Mouse (Mus musculus): Measurements from ENCODE around the gene Bola2. TPM values are rescaled to one million over a fixed set of nuclear protein-coding genes. Genes with fewer than 3 reads are reported as not detected.
"Not testable (repeated sequence)": the region's sequence is repeated elsewhere in the genome, so short reads cannot be mapped to it uniquely, and the experiment has no call there.

The Bola2 gene
- total RNA-seq (2021), result 10 to 100 TPM; 53.6 to 54.4 TPM
- long read RNA-seq, experiment 1, transcript Bola2-203 (3 exons, 1,266 nt), result major isoform, 21 of 24 reads
- long read RNA-seq, experiment 1, partial matches to known transcripts, result 0 of 24 reads
- long read RNA-seq, experiment 1, other reads (novel, unspliced or antisense), result 0 of 24 reads
- long read RNA-seq, experiment 2, transcript Bola2-203 (3 exons, 1,266 nt), result major isoform, 16 of 17 reads
- long read RNA-seq, experiment 2, partial matches to known transcripts, result 0 of 17 reads
- long read RNA-seq, experiment 2, other reads (novel, unspliced or antisense), result 0 of 17 reads

GRCm38 (mm10) chr7:126695210-126695611, at the start of gene Bola2:
Bola2 (plus strand) TSS chr7:126695401.
- peak; percentile 66 for DNase-seq

GRCm38 (mm10) chr7:126645708-126646107, 49.5 kb upstream of the Bola2 start:
- DNase-seq, result no peak

GRCm38 (mm10) chr7:126648486-126648885, 46.7 kb upstream of the Bola2 start:
- no peak for DNase-seq

GRCm38 (mm10) chr7:126649231-126650051, 45.8 kb upstream of the Bola2 start, which contains the start of gene Sgf29:
Sgf29 (plus strand) TSS chr7:126649309.
- DNase-seq, result peak; percentile 96

GRCm38 (mm10) chr7:126650852-126651251, 44.3 kb upstream of the Bola2 start:
- DNase-seq, result no peak

GRCm38 (mm10) chr7:126653991-126654390, 41.2 kb upstream of the Bola2 start:
- DNase-seq, result no peak

GRCm38 (mm10) chr7:126655695-126656094, 39.5 kb upstream of the Bola2 start:
- no peak for DNase-seq

- no peak for DNase-seq
These were observed 37.7 kb upstream of the Bola2 start for GRCm38 (mm10) chr7:126657522-126657921.

GRCm38 (mm10) chr7:126659771-126660170, 35.4 kb upstream of the Bola2 start:
- DNase-seq, result no peak

- DNase-seq, result no peak
These were observed 31.6 kb upstream of the Bola2 start for GRCm38 (mm10) chr7:126663646-126664045.

- DNase-seq, result no peak
These were observed 29.9 kb upstream of the Bola2 start for GRCm38 (mm10) chr7:126665269-126665668.

GRCm38 (mm10) chr7:126667495-126668090, 27.6 kb upstream of the Bola2 start:
- no peak for DNase-seq

GRCm38 (mm10) chr7:126668452-126668851, 26.7 kb upstream of the Bola2 start:
- DNase-seq, result no peak

- no peak for DNase-seq
These were observed 25.0 kb upstream of the Bola2 start for GRCm38 (mm10) chr7:126670152-126670551.

- DNase-seq, result no peak
These were observed 23.1 kb upstream of the Bola2 start for GRCm38 (mm10) chr7:126672111-126672510.

- DNase-seq, result no peak
These were observed 20.1 kb upstream of the Bola2 start for GRCm38 (mm10) chr7:126675104-126675503.

GRCm38 (mm10) chr7:126676207-126676606, 19.0 kb upstream of the Bola2 start, which contains the start of gene Sult1a1:
Sult1a1 (minus strand) TSS chr7:126676432.
- no peak for DNase-seq

GRCm38 (mm10) chr7:126676631-126677220, 18.5 kb upstream of the Bola2 start:
- no peak for DNase-seq

- DNase-seq, result no peak
These were observed 16.5 kb upstream of the Bola2 start for GRCm38 (mm10) chr7:126678545-126679341.

GRCm38 (mm10) chr7:126679683-126680082, 15.5 kb upstream of the Bola2 start:
- no peak for DNase-seq

- DNase-seq, result no peak
These were observed 14.0 kb upstream of the Bola2 start for GRCm38 (mm10) chr7:126681221-126681620.

GRCm38 (mm10) chr7:126688156-126688555, 7.0 kb upstream of the Bola2 start:
- DNase-seq, result not testable (repeated sequence)

Measured in gastrocnemius, postnatal 10 days (tissue).